Mouse (Mus musculus): ENCODE data around the gene Sema4c. TPM values are rescaled to one million over a fixed set of nuclear protein-coding genes. Genes with fewer than 3 reads are reported as not detected.

Gene Sema4c
- total RNA-seq, 1 experiment, result 10.0 TPM

- DNase-seq (ENCODE audit: low read depth, low spot score), result no peak
- no peak overlapping the region for H3K9ac ChIP-seq (ENCODE audit: insufficient read depth, low read depth, low read length, poor library complexity, severe bottlenecking)
- H3K4me3 ChIP-seq (ENCODE audit: insufficient read depth in 1 of 2, low read depth in 1 of 2, low read length in 2 of 2, poor library complexity in 1 of 2, severe bottlenecking in 1 of 2), result no peak overlapping the region
- no peak overlapping the region for H3K27ac ChIP-seq (ENCODE audit: insufficient read depth, low read depth, low read length, poor library complexity, severe bottlenecking)
- H3K4me1 ChIP-seq (ENCODE audit: control insufficient read depth in 2 of 2, insufficient read depth in 2 of 2, low read length in 2 of 2, poor library complexity in 1 of 2), result peaks cover 0 to 6% of the 10 kb centered on the region in 2 experiments; a peak in 2 of 4 replicates
- in situ Hi-C loops (cut with MboI; ENCODE audit: low sequenced_read_pairs in 2 of 2, unreplicated experiment in 2 of 2), result no loop called here
- TF ChIP-seq ZC3H11A (IDR thresholded peaks at IDR 0.05; ENCODE audit: borderline replicate concordance, low read depth, low read length) (no peak), MAFK (IDR thresholded peaks at IDR 0.05; ENCODE audit: insufficient read depth, low read depth, low read length) (no peak), CHD2 (IDR thresholded peaks at IDR 0.05; ENCODE audit: low read depth, low read length) (no peak), HCFC1 (IDR thresholded peaks at IDR 0.05; ENCODE audit: borderline replicate concordance, insufficient read depth, low read length) (no peak), ZNF384 (IDR thresholded peaks at IDR 0.05; ENCODE audit: low read depth, low read length) (no peak)
- H3K36me3 ChIP-seq (ENCODE audit: control insufficient read depth, insufficient read depth, low read length, poor library complexity, severe bottlenecking), result peaks cover 19% of the 10 kb centered on the region
- no peaks in the 10 kb centered on the region for H3K9me3 ChIP-seq (ENCODE audit: control insufficient read depth, insufficient read depth, low read depth, low read length)
Observed at GRCm38 (mm10) chr1:36602271-36602670, 44.1 kb upstream of the Sema4c start.

GRCm38 (mm10) chr1:36598411-36598810 lies 40.3 kb upstream of the Sema4c start:
- in situ Hi-C loops (cut with MboI; ENCODE audit: low sequenced_read_pairs in 2 of 2, unreplicated experiment in 2 of 2), result no loop called here

GRCm38 (mm10) chr1:36596114-36596513 lies 38.0 kb upstream of the Sema4c start:
- in situ Hi-C loops (cut with MboI; ENCODE audit: low sequenced_read_pairs in 2 of 2, unreplicated experiment in 2 of 2), result no loop called here
- no peak overlapping the region for H3K9ac ChIP-seq (ENCODE audit: insufficient read depth, low read depth, low read length, poor library complexity, severe bottlenecking)
- H3K36me3 ChIP-seq (ENCODE audit: control insufficient read depth, insufficient read depth, low read length, poor library complexity, severe bottlenecking), result peaks cover 3% of the 10 kb centered on the region; the same call in 1 of the 2 replicates
- H3K4me3 ChIP-seq (ENCODE audit: insufficient read depth in 1 of 2, low read depth in 1 of 2, low read length in 2 of 2, poor library complexity in 1 of 2, severe bottlenecking in 1 of 2), result no peak overlapping the region
- TF ChIP-seq MAFK (IDR thresholded peaks at IDR 0.05; ENCODE audit: insufficient read depth, low read depth, low read length) (no peak), ZNF384 (IDR thresholded peaks at IDR 0.05; ENCODE audit: low read depth, low read length) (no peak), ZC3H11A (IDR thresholded peaks at IDR 0.05; ENCODE audit: borderline replicate concordance, low read depth, low read length) (no peak), CHD2 (IDR thresholded peaks at IDR 0.05; ENCODE audit: low read depth, low read length) (no peak), HCFC1 (IDR thresholded peaks at IDR 0.05; ENCODE audit: borderline replicate concordance, insufficient read depth, low read length) (no peak)
- H3K27ac ChIP-seq (ENCODE audit: insufficient read depth, low read depth, low read length, poor library complexity, severe bottlenecking), result no peak overlapping the region
- H3K9me3 ChIP-seq (ENCODE audit: control insufficient read depth, insufficient read depth, low read depth, low read length), result no peaks in the 10 kb centered on the region
- peaks cover 0 to 19% of the 10 kb centered on the region in 2 experiments; a peak in 2 of 4 replicates for H3K4me1 ChIP-seq (ENCODE audit: control insufficient read depth in 2 of 2, insufficient read depth in 2 of 2, low read length in 2 of 2, poor library complexity in 1 of 2)
- no peak for DNase-seq (ENCODE audit: low read depth, low spot score)

More at GRCm38 (mm10) chr1:36598411-36598810, 40.3 kb upstream of the Sema4c start:
- Histone ChIP-seq H3K4me3 (ENCODE audit: insufficient read depth in 1 of 2, low read depth in 1 of 2, low read length in 2 of 2, poor library complexity in 1 of 2, severe bottlenecking in 1 of 2) (no peak overlapping the region), H3K36me3 (ENCODE audit: control insufficient read depth, insufficient read depth, low read length, poor library complexity, severe bottlenecking) (peaks cover 10% of the 10 kb centered on the region; the same call in 1 of the 2 replicates), H3K9me3 (ENCODE audit: control insufficient read depth, insufficient read depth, low read depth, low read length) (no peaks in the 10 kb centered on the region), H3K4me1 (ENCODE audit: control insufficient read depth in 2 of 2, insufficient read depth in 2 of 2, low read length in 2 of 2, poor library complexity in 1 of 2) (peaks cover 0 to 13% of the 10 kb centered on the region in 2 experiments; a peak in 2 of 4 replicates), H3K9ac (ENCODE audit: insufficient read depth, low read depth, low read length, poor library complexity, severe bottlenecking) (no peak overlapping the region), H3K27ac (ENCODE audit: insufficient read depth, low read depth, low read length, poor library complexity, severe bottlenecking) (no peak overlapping the region)
- no peak for TF ChIP-seq ZC3H11A (IDR thresholded peaks at IDR 0.05; ENCODE audit: borderline replicate concordance, low read depth, low read length)
- no peak for DNase-seq (ENCODE audit: low read depth, low spot score)

GRCm38 (mm10) chr1:36595167-36595931 lies 37.2 kb upstream of the Sema4c start:
- H3K9ac ChIP-seq (ENCODE audit: insufficient read depth, low read depth, low read length, poor library complexity, severe bottlenecking), result no peak overlapping the region
- peaks cover 0 to 19% of the 10 kb centered on the region in 2 experiments; a peak in 2 of 4 replicates for H3K4me1 ChIP-seq (ENCODE audit: control insufficient read depth in 2 of 2, insufficient read depth in 2 of 2, low read length in 2 of 2, poor library complexity in 1 of 2)
- H3K9me3 ChIP-seq (ENCODE audit: control insufficient read depth, insufficient read depth, low read depth, low read length), result no peaks in the 10 kb centered on the region
- TF ChIP-seq ZC3H11A (IDR thresholded peaks at IDR 0.05; ENCODE audit: borderline replicate concordance, low read depth, low read length) (no peak), MAFK (IDR thresholded peaks at IDR 0.05; ENCODE audit: insufficient read depth, low read depth, low read length) (no peak), CHD2 (IDR thresholded peaks at IDR 0.05; ENCODE audit: low read depth, low read length) (no peak), HCFC1 (IDR thresholded peaks at IDR 0.05; ENCODE audit: borderline replicate concordance, insufficient read depth, low read length) (no peak), ZNF384 (IDR thresholded peaks at IDR 0.05; ENCODE audit: low read depth, low read length) (no peak)
- H3K36me3 ChIP-seq (ENCODE audit: control insufficient read depth, insufficient read depth, low read length, poor library complexity, severe bottlenecking), result peaks cover 3% of the 10 kb centered on the region; the same call in 1 of the 2 replicates
- H3K27ac ChIP-seq (ENCODE audit: insufficient read depth, low read depth, low read length, poor library complexity, severe bottlenecking), result no peak overlapping the region
- no peak for DNase-seq (ENCODE audit: low read depth, low spot score)
- in situ Hi-C loops (cut with MboI; ENCODE audit: low sequenced_read_pairs in 2 of 2, unreplicated experiment in 2 of 2), result no loop called here
- no peak overlapping the region for H3K4me3 ChIP-seq (ENCODE audit: insufficient read depth in 1 of 2, low read depth in 1 of 2, low read length in 2 of 2, poor library complexity in 1 of 2, severe bottlenecking in 1 of 2)
